Mouse (Mus musculus) midbrain, embryonic 14.5 days (tissue): ENCODE results near the gene Tgfbr1. TPM values are rescaled to one million over a fixed set of nuclear protein-coding genes. Genes with fewer than 3 reads are reported as not detected.

Experiments
- ATAC-seq: fragments of 200-750 bp; cut with Nextera tagmentation; 2 replicates; pipeline ENCODE4 v1.8.0; 2017; ENCODE audit warnings: moderate number of reproducible peaks, moderate library complexity; ENCODE audit not compliant: low FRiP score, low TSS enrichment
- DNase-seq: peaks from one replicate; pipeline ENCODE4 v3.0.0-alpha.2; 2015
- H3K27ac ChIP-seq: fragments of 300-500 bp; sonication (generic); replicated peaks from 2 replicates; pipeline ENCODE4 v1.5.1; 2014; ENCODE audit warnings: mild to moderate bottlenecking, low read depth, low read length, moderate library complexity
- H3K27me3 ChIP-seq: fragments of 300-500 bp; sonication (generic); 2 replicates; pipeline ENCODE4 v1.6.1; 2014; ENCODE audit warnings: low read length, control low read depth, mixed read lengths; ENCODE audit not compliant: control insufficient read depth, insufficient read depth
- H3K36me3 ChIP-seq: fragments of 300-500 bp; sonication (generic); 2 replicates; pipeline ENCODE4 v1.6.1; 2014; ENCODE audit warnings: low read length, control low read depth; ENCODE audit not compliant: control insufficient read depth, insufficient read depth
- H3K4me1 ChIP-seq: fragments of 300-500 bp; sonication (generic); 2 replicates; pipeline ENCODE4 v1.6.1; 2014; ENCODE audit warnings: mild to moderate bottlenecking, antibody characterized with exemption, low read length, control low read depth; ENCODE audit not compliant: control insufficient read depth, insufficient read depth
- H3K4me2 ChIP-seq: fragments of 300-500 bp; sonication (generic); 2 replicates; pipeline ENCODE4 v1.6.1; 2014; ENCODE audit warnings: mild to moderate bottlenecking, low read length, moderate library complexity
- H3K4me3 ChIP-seq: fragments of 300-500 bp; sonication (generic); replicated peaks from 2 replicates; pipeline ENCODE4 v1.5.1; 2014; ENCODE audit warnings: low read depth, low read length
- H3K9ac ChIP-seq: fragments of 300-500 bp; sonication (generic); replicated peaks from 2 replicates; pipeline ENCODE4 v1.6.1; 2014; ENCODE audit warnings: mild to moderate bottlenecking, low read length, moderate library complexity
- H3K9me3 ChIP-seq: fragments of 300-500 bp; sonication (generic); 2 replicates; pipeline ENCODE4 v1.6.1; 2016; ENCODE audit warnings: low read length, control low read depth, mixed read lengths; ENCODE audit not compliant: control insufficient read depth
- WGBS: fragments of 180-500 bp; shearing (Covaris S2); extraction: QIAGEN DNeasy Blood & Tissue Kit; methylation state at CpG from one replicate; pipeline ENCODE4 v1.1.7; 2014; 5-methylcytosine and 5-hydroxymethylcytosine counted together
- polyA plus RNA-seq: library from polyadenylated mRNA; unstranded; fragments of >200 nt; fragmentation: Nextera tagmentation; extraction: Ambion mirVana; gene quantifications from 2 replicates; pipeline ENCODE4 v1.2.1, GENCODE M21; 2014

The Tgfbr1 gene
- polyA plus RNA-seq, 1 experiment from 2014 or later = 57.4 TPM

DNA sequence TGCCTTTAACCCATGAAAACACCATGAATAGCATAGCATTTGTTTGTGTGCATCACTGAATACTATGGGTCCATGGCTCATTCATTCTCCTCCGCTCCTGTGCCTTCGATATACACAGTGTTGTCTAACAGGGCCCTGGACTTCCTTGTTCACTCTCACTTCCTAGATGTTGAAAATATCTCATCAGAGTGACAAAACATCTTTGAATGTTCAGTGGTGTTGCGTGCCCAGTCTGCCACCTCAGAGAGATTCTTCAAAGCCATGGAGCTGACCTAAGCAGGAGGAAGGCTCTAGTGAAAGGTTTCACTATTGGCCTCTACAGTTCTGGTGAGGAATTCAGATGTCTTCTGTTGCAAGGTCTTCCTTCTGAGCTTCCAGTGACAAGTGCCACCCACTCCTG is 19.5 kb upstream of the Tgfbr1 start:
- no peak overlapping the region for H3K9ac ChIP-seq
- 95% methylated on average over 3 of the region's 3 CpGs for WGBS
- H3K4me3 ChIP-seq = no peak overlapping the region
- no peaks in the 10 kb centered on the region for H3K9me3 ChIP-seq
- no peak overlapping the region for H3K27ac ChIP-seq
- no peaks in the 10 kb centered on the region for H3K36me3 ChIP-seq
- no peaks in the 10 kb centered on the region for H3K4me1 ChIP-seq
- no peaks in the 10 kb centered on the region for H3K27me3 ChIP-seq
- H3K4me2 ChIP-seq = no peak overlapping the region
- ATAC-seq (no peak), DNase-seq (no peak)

DNA sequence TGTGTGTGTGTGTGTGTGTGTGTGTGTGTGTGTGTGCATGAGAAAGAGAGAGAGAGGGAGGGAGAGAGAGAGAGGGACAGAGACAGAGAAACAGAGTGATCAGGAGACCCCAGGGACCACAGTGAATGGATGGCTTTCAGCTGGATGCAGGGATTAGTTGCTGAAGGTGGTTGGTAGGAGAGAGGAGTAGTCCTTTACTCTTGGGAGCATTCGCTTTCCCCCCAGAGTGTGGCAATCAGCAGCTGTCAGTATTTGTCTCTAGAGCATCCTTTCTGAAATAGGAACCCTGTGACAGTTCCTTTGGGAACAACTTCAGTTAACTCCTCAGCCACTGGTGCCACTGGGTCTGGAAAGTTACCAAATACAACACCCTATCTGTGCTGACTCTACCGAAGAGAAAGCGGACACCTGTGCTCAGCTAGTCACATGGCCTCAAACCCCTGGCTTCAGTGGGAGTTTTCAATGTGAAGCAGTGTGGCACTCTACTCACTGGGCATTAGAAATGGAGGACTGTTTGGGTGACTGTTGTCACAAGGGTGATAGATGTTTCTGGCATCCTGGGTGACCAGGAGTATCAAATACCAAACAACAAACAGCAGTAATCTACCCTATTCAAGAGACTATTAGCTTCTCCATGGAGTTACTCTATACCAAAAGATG is 16.0 kb upstream of the Tgfbr1 start:
- no peak overlapping the region for H3K4me3 ChIP-seq
- H3K27me3 ChIP-seq = no peaks in the 10 kb centered on the region
- WGBS = 89% methylated on average over 3 of the region's 3 CpGs
- H3K9me3 ChIP-seq = no peaks in the 10 kb centered on the region
- ATAC-seq (no peak), DNase-seq (no peak)
- H3K9ac ChIP-seq = no peak overlapping the region
- H3K4me2 ChIP-seq = no peak overlapping the region
- no peaks in the 10 kb centered on the region for H3K36me3 ChIP-seq
- H3K27ac ChIP-seq = no peak overlapping the region
- no peaks in the 10 kb centered on the region for H3K4me1 ChIP-seq

DNA sequence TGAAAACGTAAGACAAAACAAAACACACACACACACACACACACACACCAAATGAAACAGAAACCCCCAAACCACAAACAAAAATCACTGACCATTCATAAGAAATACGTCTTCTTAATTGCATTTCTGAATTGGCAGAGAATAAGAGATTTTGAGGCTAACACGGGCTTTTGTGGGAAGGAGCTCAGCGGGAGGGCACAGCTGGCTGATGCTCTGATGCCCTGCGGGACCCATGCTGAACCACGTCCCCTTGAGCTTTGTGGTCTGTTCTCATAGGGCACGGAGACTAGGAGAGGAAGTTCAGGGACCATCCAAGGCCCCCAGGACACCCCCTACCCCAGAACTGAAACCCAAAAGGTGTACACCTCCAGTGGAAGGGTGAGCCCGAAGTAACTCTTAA is 10.4 kb upstream of the Tgfbr1 start:
- Histone ChIP-seq H3K9ac (no peak overlapping the region), H3K4me3 (no peak overlapping the region), H3K27ac (no peak overlapping the region), H3K36me3 (no peaks in the 10 kb centered on the region), H3K4me1 (no peaks in the 10 kb centered on the region), H3K4me2 (no peak overlapping the region), H3K27me3 (no peaks in the 10 kb centered on the region), H3K9me3 (no peaks in the 10 kb centered on the region)
- peak; percentile 16 for DNase-seq
- 29% methylated on average over 8 of the region's 8 CpGs for WGBS
- no peak for ATAC-seq

DNA sequence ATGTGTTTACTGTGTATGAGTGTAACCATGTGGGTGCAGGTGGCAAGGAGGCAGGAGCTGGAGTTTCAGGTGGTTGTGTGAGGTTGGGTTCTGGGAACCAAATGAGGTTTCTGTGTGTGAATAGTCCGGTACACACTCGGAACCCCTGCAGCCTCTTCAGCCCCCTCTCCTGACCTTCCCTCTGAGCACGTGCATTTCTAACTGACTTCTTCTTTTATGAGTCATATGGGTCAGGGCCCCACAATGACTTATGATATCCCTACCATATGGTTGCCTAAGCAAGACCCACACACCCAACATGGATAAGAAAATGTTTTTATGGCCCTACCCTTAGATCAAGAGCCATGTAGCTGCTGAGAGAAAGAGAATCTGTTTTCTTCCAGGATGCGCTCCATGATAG is 6.0 kb upstream of the Tgfbr1 start:
- Histone ChIP-seq H3K9ac (no peak overlapping the region), H3K27ac (no peak overlapping the region), H3K9me3 (no peaks in the 10 kb centered on the region), H3K27me3 (no peaks in the 10 kb centered on the region), H3K4me1 (no peaks in the 10 kb centered on the region; the same call in 1 of the 2 replicates), H3K36me3 (no peaks in the 10 kb centered on the region), H3K4me2 (no peak overlapping the region), H3K4me3 (no peak overlapping the region)
- ATAC-seq = no peak
- WGBS = 69% methylated on average over 4 of the region's 4 CpGs
- DNase-seq = no peak

- Histone ChIP-seq H3K27me3 (no peaks in the 10 kb centered on the region), H3K4me1 (peaks cover 6% of the 10 kb centered on the region), H3K36me3 (no peaks in the 10 kb centered on the region), H3K4me2 (no peak overlapping the region), H3K9ac (no peak overlapping the region), H3K9me3 (no peaks in the 10 kb centered on the region), H3K4me3 (no peak overlapping the region), H3K27ac (no peak overlapping the region)
- 19% methylated on average over 6 of the region's 6 CpGs for WGBS
- no peak for ATAC-seq
- peak; percentile 25 for DNase-seq
These were observed 3.3 kb upstream of the Tgfbr1 start for GRCm38 (mm10) chr4:47349759-47350158.

GRCm38 (mm10) chr4:47351386-47352049 is 1.5 kb upstream of the Tgfbr1 start:
- H3K36me3 ChIP-seq = no peaks in the 10 kb centered on the region
- no peaks in the 10 kb centered on the region for H3K9me3 ChIP-seq
- ATAC-seq = no peak
- peak; percentile 75 for DNase-seq
- no peak overlapping the region for H3K9ac ChIP-seq
- 13% methylated on average over 9 of the region's 9 CpGs for WGBS
- H3K4me1 ChIP-seq = peaks cover 13% of the 10 kb centered on the region
- peak overlapping the region; percentile 79 for H3K4me2 ChIP-seq
- no peaks in the 10 kb centered on the region for H3K27me3 ChIP-seq
- peak overlapping the region; percentile 97; the same call in 1 of the 2 replicates for H3K4me3 ChIP-seq
- no peak overlapping the region for H3K27ac ChIP-seq

- peak; percentile 71 for DNase-seq
- Histone ChIP-seq H3K4me1 (peaks cover 13% of the 10 kb centered on the region), H3K9me3 (no peaks in the 10 kb centered on the region), H3K4me3 (peak overlapping the region; percentile 97), H3K27me3 (no peaks in the 10 kb centered on the region), H3K4me2 (peak overlapping the region; percentile 79), H3K27ac (peak overlapping the region; percentile 8; the same call in 1 of the 2 replicates), H3K9ac (peak overlapping the region; percentile 50), H3K36me3 (no peaks in the 10 kb centered on the region)
- 0 out of 2 replicates have a peak, but pooled peaks have one; percentile 5 for ATAC-seq
- WGBS = 1% methylated on average over 32 of the region's 32 CpGs
These were observed 861 bp upstream of the Tgfbr1 start for GRCm38 (mm10) chr4:47352061-47352661.

GRCm38 (mm10) chr4:47353416-47354111 is 542 bp downstream of the Tgfbr1 start:
- Histone ChIP-seq H3K4me3 (peak overlapping the region; percentile 97), H3K9me3 (no peaks in the 10 kb centered on the region), H3K36me3 (no peaks in the 10 kb centered on the region), H3K4me1 (peaks cover 13% of the 10 kb centered on the region), H3K27ac (peak overlapping the region; percentile 91), H3K4me2 (peak overlapping the region; percentile 79), H3K9ac (peak overlapping the region; percentile 90), H3K27me3 (no peaks in the 10 kb centered on the region)
- 1% methylated on average over 71 of the region's 73 CpGs for WGBS
- peak; percentile 72 for ATAC-seq
- peak; percentile 83 for DNase-seq
